Mouse (Mus musculus): ENCODE measurements around the gene Cask.

- no peak for TF ChIP-seq GATA1 (IDR thresholded peaks at IDR 0.05; ENCODE audit: low read length)
- no peak for TF ChIP-seq TAL1 (IDR thresholded peaks at IDR 0.05; ENCODE audit: low read length)
Observed at GRCm38 (mm10) chrX:13848473-13848872, 2.7 kb downstream of the Cask start.
